Mouse (Mus musculus): ENCODE results near the gene F2rl1. TPM values are rescaled to one million over a fixed set of nuclear protein-coding genes. Genes with fewer than 3 reads are reported as not detected.
"Not testable (repeated sequence)": the region's sequence is repeated elsewhere in the genome, so short reads cannot be mapped to it uniquely, and the experiment has no call there.

The F2rl1 gene
- polyA plus RNA-seq, 1 experiment from 2014 or later = not detected

DNA sequence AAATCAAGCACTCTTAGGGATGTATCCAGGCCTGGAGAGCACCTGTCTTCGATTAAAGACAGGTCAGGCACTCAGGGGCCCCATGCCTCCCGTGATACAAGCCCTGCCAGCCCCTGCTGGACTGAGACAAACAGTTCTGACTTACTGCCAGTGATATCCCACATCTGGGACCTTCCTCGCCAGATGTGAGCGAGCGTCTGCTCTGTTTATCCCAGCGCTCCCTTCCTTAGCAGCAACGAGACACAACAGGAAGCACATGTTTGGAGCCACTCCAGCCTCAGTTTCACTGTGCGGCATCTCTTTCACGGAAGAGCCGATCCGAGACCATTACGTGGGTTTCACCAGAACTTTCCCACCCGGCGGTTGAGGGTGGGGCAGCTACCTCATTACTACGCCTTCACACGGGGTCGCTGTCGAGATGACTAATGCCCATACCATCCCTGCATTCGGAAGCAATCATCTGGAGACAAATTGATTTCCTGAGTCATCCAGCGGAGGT is 23.3 kb upstream of the F2rl1 start:
- WGBS = 8% methylated on average over 20 of the region's 20 CpGs
- peaks cover 30% of the 10 kb centered on the region for H3K4me1 ChIP-seq
- peak overlapping the region; percentile 62 for H3K27ac ChIP-seq
- peak overlapping the region; percentile 42 for H3K4me3 ChIP-seq
- DNase-seq (ENCODE audit: low spot score) = peak; percentile 69
- H3K9me3 ChIP-seq (replicated peaks) = no peaks in the 10 kb centered on the region
- H3K36me3 ChIP-seq = no peaks in the 10 kb centered on the region
- no peaks in the 10 kb centered on the region for H3K27me3 ChIP-seq (ENCODE audit: low read depth, poor library complexity, severe bottlenecking)

GRCm38 (mm10) chr13:95547090-95547611 is 22.1 kb upstream of the F2rl1 start:
- no peaks in the 10 kb centered on the region for H3K27me3 ChIP-seq (ENCODE audit: low read depth, poor library complexity, severe bottlenecking)
- peaks cover 30% of the 10 kb centered on the region for H3K4me1 ChIP-seq
- no peak overlapping the region for H3K4me3 ChIP-seq
- DNase-seq (ENCODE audit: low spot score) = peak; percentile 47
- 25% methylated on average over 12 of the region's 12 CpGs for WGBS
- no peak overlapping the region for H3K27ac ChIP-seq
- no peaks in the 10 kb centered on the region for H3K36me3 ChIP-seq
- no peaks in the 10 kb centered on the region for H3K9me3 ChIP-seq (replicated peaks)

GRCm38 (mm10) chr13:95546251-95546650 is 21.2 kb upstream of the F2rl1 start:
- Histone ChIP-seq H3K4me1 (peaks cover 30% of the 10 kb centered on the region), H3K4me3 (no peak overlapping the region), H3K27ac (no peak overlapping the region), H3K27me3 (ENCODE audit: low read depth, poor library complexity, severe bottlenecking) (no peaks in the 10 kb centered on the region), H3K9me3 (replicated peaks) (no peaks in the 10 kb centered on the region), H3K36me3 (no peaks in the 10 kb centered on the region)
- DNase-seq (ENCODE audit: low spot score) = no peak
- WGBS = 71% methylated on average over 6 of the region's 6 CpGs

GRCm38 (mm10) chr13:95545729-95546186 is 20.7 kb upstream of the F2rl1 start:
- H3K36me3 ChIP-seq = no peaks in the 10 kb centered on the region
- H3K27ac ChIP-seq = no peak overlapping the region
- DNase-seq (ENCODE audit: low spot score) = no peak
- H3K27me3 ChIP-seq (ENCODE audit: low read depth, poor library complexity, severe bottlenecking) = no peaks in the 10 kb centered on the region
- no peaks in the 10 kb centered on the region for H3K9me3 ChIP-seq (replicated peaks)
- 82% methylated on average over 7 of the region's 7 CpGs for WGBS
- no peak overlapping the region for H3K4me3 ChIP-seq
- peaks cover 30% of the 10 kb centered on the region for H3K4me1 ChIP-seq

DNA sequence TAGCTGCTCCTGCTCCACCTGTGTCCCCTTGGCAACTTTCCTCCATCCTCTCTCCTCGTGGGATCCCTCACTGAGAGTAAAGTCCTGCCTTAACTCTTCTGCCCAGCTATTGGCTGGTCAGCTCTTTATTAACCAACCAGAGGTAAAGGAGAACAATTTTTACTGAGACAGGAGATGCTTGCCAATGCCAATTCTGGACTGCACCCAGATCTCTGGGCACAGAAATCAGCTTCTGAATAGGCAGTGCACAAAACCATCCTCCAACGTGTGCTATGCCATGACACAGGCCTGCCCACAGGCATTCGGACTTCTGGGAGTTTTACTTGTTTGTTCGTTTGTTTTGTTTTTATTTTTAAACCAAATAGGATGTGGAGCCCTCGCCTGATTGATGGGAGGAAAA is 13.0 kb upstream of the F2rl1 start:
- Histone ChIP-seq H3K4me1 (peaks cover 28% of the 10 kb centered on the region), H3K9me3 (replicated peaks) (no peaks in the 10 kb centered on the region), H3K36me3 (no peaks in the 10 kb centered on the region), H3K27ac (no peak overlapping the region), H3K4me3 (no peak overlapping the region), H3K27me3 (ENCODE audit: low read depth, poor library complexity, severe bottlenecking) (peaks cover 22% of the 10 kb centered on the region)
- WGBS = 78% methylated on average over 5 of the region's 5 CpGs
- no peak for DNase-seq (ENCODE audit: low spot score)

DNA sequence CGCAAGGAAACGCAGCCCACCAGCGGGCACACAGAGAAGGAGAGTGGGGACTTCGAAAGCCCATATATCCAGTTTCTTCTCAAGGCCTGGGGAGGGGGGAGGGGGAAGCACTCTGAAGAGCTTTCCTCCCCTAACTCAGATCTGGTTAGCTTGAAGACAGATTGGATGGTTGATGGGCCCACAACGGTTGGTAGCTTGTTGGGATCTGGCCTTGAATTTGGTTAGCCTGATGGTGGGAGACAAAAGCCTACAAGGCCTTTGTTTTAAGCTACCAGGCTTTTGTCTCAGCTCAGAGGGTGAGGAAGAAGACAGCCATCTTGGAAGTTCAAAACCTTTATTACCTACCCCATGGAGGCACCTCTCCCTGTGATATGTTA is 11.1 kb upstream of the F2rl1 start:
- Histone ChIP-seq H3K4me3 (no peak overlapping the region), H3K36me3 (no peaks in the 10 kb centered on the region), H3K27ac (no peak overlapping the region), H3K27me3 (ENCODE audit: low read depth, poor library complexity, severe bottlenecking) (peaks cover 26% of the 10 kb centered on the region), H3K4me1 (peaks cover 35% of the 10 kb centered on the region), H3K9me3 (replicated peaks) (no peaks in the 10 kb centered on the region)
- no peak for DNase-seq (ENCODE audit: low spot score)
- 9% methylated on average over 5 of the region's 5 CpGs for WGBS

GRCm38 (mm10) chr13:95535461-95536116 is 10.6 kb upstream of the F2rl1 start:
- Histone ChIP-seq H3K27me3 (ENCODE audit: low read depth, poor library complexity, severe bottlenecking) (peaks cover 26% of the 10 kb centered on the region), H3K27ac (0 out of 2 replicates have a peak overlapping the region, but pooled peaks have one; percentile 2), H3K9me3 (replicated peaks) (no peaks in the 10 kb centered on the region), H3K36me3 (no peaks in the 10 kb centered on the region), H3K4me3 (peak overlapping the region; percentile 5; the same call in 1 of the 2 replicates), H3K4me1 (peaks cover 37% of the 10 kb centered on the region)
- DNase-seq (ENCODE audit: low spot score) = no peak
- WGBS = 4% methylated on average over 11 of the region's 11 CpGs

GRCm38 (mm10) chr13:95535026-95535425 is 10.0 kb upstream of the F2rl1 start:
- 9% methylated on average over 6 of the region's 6 CpGs for WGBS

DNA sequence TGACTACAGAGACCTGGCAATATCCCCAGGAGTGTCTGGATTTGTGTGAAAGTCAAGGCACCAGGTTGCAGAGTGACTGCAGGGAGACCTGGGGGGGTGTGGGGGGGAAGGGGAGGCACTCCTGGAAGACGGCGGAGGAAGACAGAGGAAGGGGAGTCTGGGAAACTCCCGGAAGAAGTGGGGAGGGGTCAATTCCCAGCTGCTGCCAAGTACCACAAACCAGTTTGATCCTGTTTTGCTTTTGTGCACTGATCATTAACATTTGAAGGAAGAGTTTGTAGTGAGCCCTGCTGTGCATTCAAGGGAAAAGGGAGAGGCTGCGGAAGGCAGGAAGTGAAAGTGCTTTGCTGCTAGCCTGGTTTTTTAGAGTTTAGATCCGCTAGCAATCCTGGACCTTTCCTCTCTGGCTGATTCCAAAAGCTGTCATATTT is 9.1 kb upstream of the F2rl1 start:
- Histone ChIP-seq H3K4me1 (peaks cover 37% of the 10 kb centered on the region), H3K4me3 (peak overlapping the region; percentile 30), H3K36me3 (no peaks in the 10 kb centered on the region), H3K27me3 (ENCODE audit: low read depth, poor library complexity, severe bottlenecking) (peaks cover 26% of the 10 kb centered on the region), H3K9me3 (replicated peaks) (no peaks in the 10 kb centered on the region), H3K27ac (peak overlapping the region; percentile 83)
- peak; percentile 63 for DNase-seq (ENCODE audit: low spot score)
- 3% methylated on average over 5 of the region's 5 CpGs for WGBS

More at GRCm38 (mm10) chr13:95535026-95535425, 10.0 kb upstream of the F2rl1 start:
- Histone ChIP-seq H3K9me3 (replicated peaks) (no peaks in the 10 kb centered on the region), H3K4me1 (peaks cover 37% of the 10 kb centered on the region), H3K27me3 (ENCODE audit: low read depth, poor library complexity, severe bottlenecking) (peaks cover 26% of the 10 kb centered on the region), H3K4me3 (peak overlapping the region; percentile 5; the same call in 1 of the 2 replicates), H3K27ac (0 out of 2 replicates have a peak overlapping the region, but pooled peaks have one; percentile 83), H3K36me3 (no peaks in the 10 kb centered on the region)
- DNase-seq (ENCODE audit: low spot score) = no peak

DNA sequence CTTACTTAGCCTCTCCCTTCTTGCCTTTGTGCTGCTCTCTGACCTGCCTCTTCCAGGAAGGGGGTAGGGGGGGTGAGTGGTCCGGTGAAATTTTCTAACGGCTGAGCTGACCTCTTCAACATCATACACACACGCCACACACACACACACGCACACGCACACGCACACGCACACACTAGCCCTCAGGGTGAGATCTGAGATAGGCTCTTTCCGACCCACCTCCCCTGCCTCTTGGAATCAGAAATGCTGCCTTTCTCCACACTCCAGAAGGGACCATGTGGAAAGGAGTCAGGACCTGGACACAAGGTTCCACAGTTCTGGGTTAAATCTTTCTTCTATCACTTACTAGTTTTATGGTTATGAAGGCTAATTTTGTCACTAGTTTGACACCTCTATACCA is 8.6 kb upstream of the F2rl1 start:
- no peak for DNase-seq (ENCODE audit: low spot score)
- peaks cover 37% of the 10 kb centered on the region for H3K4me1 ChIP-seq

GRCm38 (mm10) chr13:95533121-95533520 is 8.1 kb upstream of the F2rl1 start:
- Histone ChIP-seq H3K4me1 (peaks cover 37% of the 10 kb centered on the region), H3K27me3 (ENCODE audit: low read depth, poor library complexity, severe bottlenecking) (peaks cover 30% of the 10 kb centered on the region)
- not testable (repeated sequence) for H3K36me3 ChIP-seq; H3K9me3 ChIP-seq (replicated peaks); H3K27ac ChIP-seq; H3K4me3 ChIP-seq; DNase-seq (ENCODE audit: low spot score)
- 84% methylated on average over 5 of the region's 5 CpGs for WGBS

More for the DNA sequence above, 8.6 kb upstream of the F2rl1 start:
- no peaks in the 10 kb centered on the region for H3K9me3 ChIP-seq (replicated peaks)
- H3K27ac ChIP-seq = peak overlapping the region; percentile 83
- WGBS = 19% methylated on average over 8 of the region's 8 CpGs
- no peak overlapping the region; the same call in 1 of the 2 replicates for H3K4me3 ChIP-seq
- no peaks in the 10 kb centered on the region for H3K36me3 ChIP-seq
- peaks cover 26% of the 10 kb centered on the region for H3K27me3 ChIP-seq (ENCODE audit: low read depth, poor library complexity, severe bottlenecking)

DNA sequence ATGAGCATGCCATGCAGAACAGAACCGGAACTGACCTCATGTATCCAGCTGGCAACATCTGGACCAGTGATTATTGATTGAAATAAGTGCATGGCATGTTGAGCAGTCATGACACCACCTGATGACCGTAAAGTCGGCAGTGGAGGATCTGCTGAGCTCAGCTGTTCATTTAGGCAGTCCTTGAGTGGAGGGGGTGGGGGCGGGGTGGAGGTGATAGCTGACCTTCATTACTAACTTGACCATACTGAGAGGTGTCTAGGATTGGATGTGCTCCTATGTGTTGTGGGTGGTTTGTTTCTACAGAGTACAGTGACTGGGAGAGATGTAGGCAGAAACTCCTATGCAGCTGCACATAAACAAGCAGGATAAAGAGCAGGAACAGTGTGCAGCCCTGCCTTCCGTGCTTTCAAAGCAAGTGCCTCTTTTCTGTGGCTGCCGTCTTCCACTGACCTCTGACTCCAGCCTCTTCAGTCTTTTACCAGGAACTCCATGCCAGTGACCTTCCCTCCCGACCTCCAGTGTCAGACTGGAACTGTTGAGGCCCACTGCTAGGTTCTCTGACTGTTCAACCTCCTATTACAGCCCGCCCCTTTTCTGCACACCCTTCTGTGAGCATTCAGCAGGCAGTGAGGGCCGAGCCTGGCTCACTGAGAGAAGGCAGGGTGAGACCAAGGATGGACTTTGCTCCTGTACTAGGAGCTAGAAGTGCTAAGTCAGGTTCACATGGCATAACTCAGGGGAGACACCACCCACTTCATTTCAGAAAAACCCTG is 6.4 kb upstream of the F2rl1 start:
- no peaks in the 10 kb centered on the region for H3K36me3 ChIP-seq
- WGBS = 39% methylated on average over 9 of the region's 9 CpGs
- no peak for DNase-seq (ENCODE audit: low spot score)
- H3K9me3 ChIP-seq (replicated peaks) = no peaks in the 10 kb centered on the region
- peaks cover 41% of the 10 kb centered on the region for H3K27me3 ChIP-seq (ENCODE audit: low read depth, poor library complexity, severe bottlenecking)
- H3K4me1 ChIP-seq = peaks cover 37% of the 10 kb centered on the region
- H3K27ac ChIP-seq = peak overlapping the region; percentile 20; the same call in 1 of the 2 replicates
- H3K4me3 ChIP-seq = no peak overlapping the region

DNA sequence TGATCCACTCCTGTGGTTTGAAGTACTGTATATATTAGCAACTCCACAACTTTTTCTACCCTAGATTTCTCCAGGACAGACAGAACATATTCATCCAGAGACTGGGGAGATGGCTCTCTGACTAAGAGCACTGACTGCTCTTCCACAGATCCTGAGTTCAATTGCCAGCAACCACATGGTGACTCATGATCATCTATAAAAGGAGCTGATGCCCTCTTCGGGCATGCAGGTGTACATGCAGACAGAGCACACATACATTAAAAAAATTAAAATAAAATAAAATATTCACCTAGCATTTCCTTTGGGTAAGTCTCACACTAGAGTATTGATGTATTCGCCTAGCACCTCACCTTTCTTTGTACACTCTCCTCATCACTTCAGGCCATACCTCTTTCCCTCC is 4.2 kb upstream of the F2rl1 start:
- Histone ChIP-seq H3K27ac (no peak overlapping the region), H3K4me1 (peaks cover 29% of the 10 kb centered on the region), H3K27me3 (ENCODE audit: low read depth, poor library complexity, severe bottlenecking) (peaks cover 47% of the 10 kb centered on the region), H3K36me3 (no peaks in the 10 kb centered on the region), H3K9me3 (replicated peaks) (no peaks in the 10 kb centered on the region), H3K4me3 (no peak overlapping the region)
- 88% methylated on average over 2 of the region's 2 CpGs for WGBS
- DNase-seq (ENCODE audit: low spot score) = no peak

Data from limb, embryonic 10.5 days (tissue).